23 mouse cellular contexts compared by ENCODE assay signal in genomic region chr13:89699998-89700555, GRCm38 (mm10).
"Had no signal": no experiment of that assay in that cellular context is flagged by ENCODE, and none has a peak within 500 bp of the region (broad histone marks: within the 10 kb centered on the region; RNA-seq: fewer than 3 reads in every experiment).

No protein-coding gene starts in this region.

- DNase-seq: gastrocnemius, postnatal 14 days; gastrocnemius, postnatal 36 days; heart, adult 11 months; heart, adult 2 months; heart, postnatal 14 days; heart, postnatal 36 days; kidney, adult 11 months; kidney, adult 2 months; kidney, adult 9 months; kidney, postnatal 10 days; kidney, postnatal 25 days; kidney, postnatal 4 days had no signal

- H3K27ac ChIP-seq: heart, adult 2 months; heart, embryonic 13.5 days; heart, embryonic 15.5 days; hindbrain, embryonic 13.5 days; hindbrain, embryonic 15.5 days; hindbrain, postnatal 0 days; layer of hippocampus, adult 2 months; left cerebral cortex, adult 2 months; liver, embryonic 12.5 days; liver, embryonic 14.5 days had no signal

- H3K36me3 ChIP-seq: liver, embryonic 12.5 days had no signal

- H3K4me3 ChIP-seq: heart, adult 2 months; heart, embryonic 13.5 days; heart, embryonic 15.5 days; hindbrain, embryonic 13.5 days; hindbrain, embryonic 15.5 days; layer of hippocampus, adult 2 months; left cerebral cortex, adult 2 months; liver, embryonic 12.5 days had no signal

- ATAC-seq: hindbrain, postnatal 0 days; intestine, embryonic 16.5 days; liver, embryonic 12.5 days had no signal

- H3K9ac ChIP-seq: heart, embryonic 13.5 days; heart, embryonic 15.5 days; hindbrain, embryonic 13.5 days; hindbrain, embryonic 15.5 days; liver, embryonic 12.5 days; liver, embryonic 14.5 days had no signal

- H3K4me2 ChIP-seq: heart, embryonic 11.5 days; heart, embryonic 13.5 days; heart, embryonic 15.5 days; hindbrain, embryonic 13.5 days; hindbrain, embryonic 15.5 days; liver, embryonic 12.5 days had no signal

- H3K27me3 ChIP-seq: heart, embryonic 13.5 days; heart, embryonic 15.5 days; hindbrain, embryonic 13.5 days; hindbrain, embryonic 15.5 days; liver, embryonic 12.5 days had no signal

- H3K9me3 ChIP-seq: heart, embryonic 15.5 days; hindbrain, embryonic 13.5 days; hindbrain, embryonic 15.5 days; liver, embryonic 12.5 days had no signal

- H3K4me1 ChIP-seq: heart, embryonic 13.5 days; heart, embryonic 15.5 days; hindbrain, embryonic 13.5 days; hindbrain, embryonic 15.5 days; liver, embryonic 12.5 days had no signal
